Mouse (Mus musculus) kidney, postnatal 0 days (tissue): Measurements from ENCODE around the gene Zfp111. TPM values are rescaled to one million over a fixed set of nuclear protein-coding genes. Genes with fewer than 3 reads are reported as not detected.
A peak's percentile ranks its signal among the peaks of the same experiment; 100 is the strongest.

Experiments used
- ATAC-seq: fragments of 200-750 bp; cut with Nextera tagmentation; replicated peaks from 2 replicates; pipeline ENCODE4 v1.8.0; 2017; ENCODE audit warnings: low read depth, moderate number of reproducible peaks, moderate TSS enrichment, moderate library complexity; ENCODE audit not compliant: low FRiP score
- DNase-seq: peaks from one replicate; pipeline ENCODE4 v3.0.0-alpha.2; 2016; ENCODE audit warnings: low spot score
- H3K27ac ChIP-seq: fragments of 300-500 bp; sonication (generic); 2 replicates; pipeline ENCODE4 v1.5.1; 2014; ENCODE audit warnings: mild to moderate bottlenecking
- H3K27me3 ChIP-seq: fragments of 300-500 bp; sonication (generic); 2 replicates; pipeline ENCODE4 v1.6.1; 2014; ENCODE audit warnings: low read length, mixed read lengths; ENCODE audit not compliant: insufficient read depth
- H3K36me3 ChIP-seq: fragments of 300-500 bp; sonication (generic); 2 replicates; pipeline ENCODE4 v1.6.1; 2014; ENCODE audit warnings: low read length, mixed read lengths; ENCODE audit not compliant: insufficient read depth
- H3K4me1 ChIP-seq: fragments of 300-500 bp; sonication (generic); replicated peaks from 2 replicates; pipeline ENCODE4 v1.6.1; 2014; ENCODE audit warnings: antibody characterized with exemption, low read length, mixed read lengths; ENCODE audit not compliant: insufficient read depth
- H3K4me2 ChIP-seq: fragments of 300-500 bp; sonication (generic); 2 replicates; pipeline ENCODE4 v1.6.1; 2014; ENCODE audit warnings: mild to moderate bottlenecking, low read length, moderate library complexity, mixed read lengths
- H3K4me3 ChIP-seq: fragments of 300-500 bp; sonication (generic); replicated peaks from 2 replicates; pipeline ENCODE4 v1.5.1; 2014; ENCODE audit warnings: low read depth, low read length
- H3K9ac ChIP-seq: fragments of 300-500 bp; sonication (generic); 2 replicates; pipeline ENCODE4 v1.6.1; 2014; ENCODE audit warnings: low read depth, low read length
- H3K9me3 ChIP-seq: fragments of 300-500 bp; sonication (generic); replicated peaks from 2 replicates; pipeline ENCODE4 v1.6.1; 2016; ENCODE audit warnings: low read length, inconsistent platforms, mixed read lengths
- CTCF ChIP-seq: IDR thresholded peaks from 2 replicates; pipeline ENCODE4 v1.5.1; 2016; ENCODE audit warnings: antibody characterized with exemption, low read depth, mild to moderate bottlenecking, moderate library complexity
- WGBS: fragments of 180-500 bp; shearing (Covaris S2); extraction: QIAGEN DNeasy Blood & Tissue Kit; methylation state at CpG from one replicate; pipeline ENCODE4 v1.1.7; 2014; 5-methylcytosine and 5-hydroxymethylcytosine counted together
- polyA plus RNA-seq: library from polyadenylated mRNA; unstranded; fragments of >200 nt; fragmentation: Nextera tagmentation; extraction: Ambion mirVana; gene quantifications from 2 replicates; pipeline ENCODE4 v1.2.1, GENCODE M21; 2015

Gene Zfp111
- polyA plus RNA-seq, 1 experiment from 2014 or later: 6.3 TPM

DNA sequence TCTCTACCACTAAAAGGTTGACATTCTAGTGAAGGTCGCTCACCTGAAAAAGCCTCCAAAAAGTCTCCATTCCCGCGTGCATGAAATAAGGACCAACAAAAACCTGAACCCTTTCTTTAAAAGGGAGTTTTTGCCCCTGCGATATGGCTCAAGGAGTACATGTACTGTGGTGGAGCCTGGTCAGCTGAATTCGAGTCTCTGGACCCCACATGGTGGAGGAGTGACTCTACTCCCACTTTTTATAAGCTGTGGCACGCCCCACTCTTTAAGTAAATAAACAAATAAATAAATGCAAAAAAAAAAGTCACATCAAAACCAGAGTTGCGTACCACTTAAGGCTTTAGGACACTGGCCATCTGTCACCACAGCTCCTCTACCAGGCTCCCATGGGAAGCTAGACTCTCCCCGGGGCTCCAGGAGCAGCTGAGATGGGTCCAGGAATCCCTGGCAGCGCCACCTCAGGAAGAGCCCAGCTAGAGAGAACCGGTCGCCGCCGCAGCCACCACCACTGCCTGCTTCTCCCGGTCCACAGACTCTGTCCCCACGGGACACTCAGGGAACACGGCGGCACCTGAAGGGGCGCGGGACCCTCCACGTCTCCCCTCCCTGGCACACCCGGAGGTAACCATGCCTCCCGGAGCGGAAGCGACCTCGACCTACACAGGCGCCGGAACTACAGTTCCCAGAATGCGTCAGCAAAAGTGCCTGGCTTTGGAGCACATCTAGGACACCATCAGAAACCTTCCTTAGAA, 26.0 kb upstream of the Zfp111 start, which contains the start of gene Zfp109:
Gene Zfp109, minus strand, starts transcription at position 521 of the 752 bp plus-strand sequence.
- Histone ChIP-seq H3K4me2 (peak within 1 kb of the TSS; percentile 75), H3K9me3 (no peaks in the 10 kb centered on the region), H3K27me3 (no peaks in the 10 kb centered on the region), H3K4me1 (peaks cover 5% of the 10 kb centered on the region; the same call in 1 of the 2 replicates), H3K27ac (no peak within 1 kb of the TSS), H3K36me3 (0 out of 2 replicates have a peak, but pooled peaks cover 6% of the 10 kb centered on the region), H3K9ac (peak within 1 kb of the TSS; percentile 63), H3K4me3 (peak within 1 kb of the TSS; percentile 84)
- 4% methylated on average over 28 of the region's 28 CpGs for WGBS
- ATAC-seq (peak; percentile 81), DNase-seq (peak; percentile 65)
- TF ChIP-seq CTCF: no peak

DNA sequence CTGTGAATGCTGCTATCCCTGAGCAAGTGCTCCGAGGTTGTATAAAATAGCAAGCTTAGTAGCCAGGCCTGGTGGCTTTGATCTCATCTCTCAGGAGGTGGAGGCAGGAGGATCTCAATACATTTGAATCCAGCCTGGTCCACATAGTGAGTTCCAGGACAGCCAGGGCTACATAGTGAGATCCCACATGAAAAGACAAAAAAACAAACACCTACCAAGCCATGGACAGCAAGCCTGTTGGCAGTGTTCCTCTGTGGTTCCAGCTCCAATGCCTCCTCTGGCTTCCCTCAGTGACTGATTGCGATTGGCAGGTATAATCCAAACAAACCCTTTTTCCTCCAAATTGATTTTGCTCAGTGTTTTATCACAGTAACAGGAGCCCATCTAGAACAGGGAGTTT, 947 bp downstream of the Zfp111 start:
- DNase-seq (no peak), ATAC-seq (no peak)
- 77% methylated on average over 2 of the region's 2 CpGs for WGBS
- no peak for TF ChIP-seq CTCF
- 0 out of 2 replicates have a peak, but pooled peaks cover under 1% of the 10 kb centered on the region for H3K36me3 ChIP-seq
- no peak overlapping the region for H3K4me3 ChIP-seq
- no peak overlapping the region for H3K4me2 ChIP-seq
- no peaks in the 10 kb centered on the region for H3K27me3 ChIP-seq
- no peak overlapping the region for H3K9ac ChIP-seq
- 0 out of 2 replicates have a peak, but pooled peaks cover 3% of the 10 kb centered on the region for H3K4me1 ChIP-seq
- no peaks in the 10 kb centered on the region for H3K9me3 ChIP-seq
- H3K27ac ChIP-seq: no peak overlapping the region

DNA sequence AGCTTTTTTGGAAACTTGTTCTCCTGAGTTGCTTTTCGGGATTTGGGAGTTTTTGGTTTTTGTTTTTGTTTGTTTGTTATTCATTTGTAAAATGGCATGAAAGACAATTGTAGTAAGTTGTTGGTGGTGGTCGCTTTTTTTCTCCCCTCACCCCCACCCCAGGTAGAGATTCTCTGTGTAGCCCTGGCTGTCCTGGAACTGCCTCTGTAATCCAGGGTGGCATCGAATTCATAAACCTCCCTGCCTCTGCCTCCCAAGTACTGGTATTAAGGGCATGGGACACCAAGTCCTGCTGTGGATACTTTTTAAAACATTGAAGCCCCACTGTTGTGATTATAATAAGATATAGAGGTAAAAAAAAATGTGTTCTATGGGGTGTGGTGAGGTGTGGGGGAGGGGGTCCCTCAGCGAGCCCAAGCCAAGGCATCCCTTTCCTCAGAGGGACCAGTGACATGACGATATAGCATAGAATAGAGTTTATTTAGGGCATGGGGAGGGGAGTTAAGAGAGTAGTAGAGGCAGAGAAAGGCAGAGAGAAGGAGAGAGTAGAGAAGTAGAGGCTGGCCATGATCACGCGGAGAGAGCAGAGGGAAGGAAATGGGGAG, 2.9 kb downstream of the Zfp111 start:
- 51% methylated on average over 7 of the region's 7 CpGs for WGBS
- Histone ChIP-seq H3K27ac (no peak overlapping the region), H3K27me3 (no peaks in the 10 kb centered on the region), H3K4me3 (0 out of 2 replicates have a peak overlapping the region, but pooled peaks have one; percentile 64), H3K4me1 (0 out of 2 replicates have a peak, but pooled peaks cover 3% of the 10 kb centered on the region), H3K9ac (no peak overlapping the region), H3K4me2 (peak overlapping the region; percentile 69), H3K9me3 (no peaks in the 10 kb centered on the region), H3K36me3 (peaks cover 9% of the 10 kb centered on the region; the same call in 1 of the 2 replicates)
- DNase-seq (no peak), ATAC-seq (no peak)
- no peak for TF ChIP-seq CTCF

DNA sequence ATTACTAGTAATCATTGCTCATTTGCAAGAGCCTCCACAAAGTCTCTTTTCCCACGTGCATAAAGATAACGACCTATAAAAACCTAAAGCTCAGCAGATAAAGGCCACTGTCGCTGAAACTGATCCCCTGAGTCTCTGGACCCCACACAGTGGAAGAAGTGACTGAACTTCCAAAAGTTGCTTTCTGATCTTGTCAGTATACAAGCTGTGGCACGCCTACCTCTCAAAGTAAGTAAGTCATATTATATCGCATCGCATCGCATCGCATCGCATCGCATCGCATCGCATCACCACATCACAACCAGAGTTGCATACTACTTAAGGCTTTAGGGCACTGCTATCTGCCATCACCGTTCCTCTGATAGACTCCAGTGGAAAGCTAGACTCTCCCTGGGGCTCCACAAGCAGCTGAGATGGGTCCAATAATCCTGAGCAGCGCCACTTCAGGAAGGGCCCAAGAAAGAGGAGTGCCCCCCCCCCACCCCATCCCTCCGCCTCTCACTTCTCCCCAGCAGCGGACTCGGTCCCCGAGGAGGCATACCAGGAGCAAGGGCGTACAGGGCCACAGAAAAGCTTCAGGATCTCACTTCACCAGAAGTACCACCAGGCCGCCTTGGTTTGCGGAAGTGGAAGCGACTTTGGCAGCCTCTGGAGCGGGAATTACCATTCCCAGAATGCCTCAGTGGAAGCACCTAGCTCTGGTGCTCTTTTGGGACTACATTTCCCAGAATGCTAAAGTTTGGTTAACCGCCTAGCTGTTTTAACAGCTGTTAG, 3.6 kb downstream of the Zfp111 start:
- H3K9me3 ChIP-seq: no peaks in the 10 kb centered on the region
- DNase-seq (peak; percentile 94), ATAC-seq (peak; percentile 89)
- no peaks in the 10 kb centered on the region for H3K27me3 ChIP-seq
- peak overlapping the region; percentile 92 for H3K9ac ChIP-seq
- H3K4me1 ChIP-seq: 0 out of 2 replicates have a peak, but pooled peaks cover 3% of the 10 kb centered on the region
- 0 out of 2 replicates have a peak, but pooled peaks have one; percentile 12 for TF ChIP-seq CTCF
- peak overlapping the region; percentile 69 for H3K4me2 ChIP-seq
- 12% methylated on average over 24 of the region's 24 CpGs for WGBS
- peak overlapping the region; percentile 82 for H3K27ac ChIP-seq
- H3K4me3 ChIP-seq: peak overlapping the region; percentile 64
- peaks cover 12% of the 10 kb centered on the region; the same call in 1 of the 2 replicates for H3K36me3 ChIP-seq

DNA sequence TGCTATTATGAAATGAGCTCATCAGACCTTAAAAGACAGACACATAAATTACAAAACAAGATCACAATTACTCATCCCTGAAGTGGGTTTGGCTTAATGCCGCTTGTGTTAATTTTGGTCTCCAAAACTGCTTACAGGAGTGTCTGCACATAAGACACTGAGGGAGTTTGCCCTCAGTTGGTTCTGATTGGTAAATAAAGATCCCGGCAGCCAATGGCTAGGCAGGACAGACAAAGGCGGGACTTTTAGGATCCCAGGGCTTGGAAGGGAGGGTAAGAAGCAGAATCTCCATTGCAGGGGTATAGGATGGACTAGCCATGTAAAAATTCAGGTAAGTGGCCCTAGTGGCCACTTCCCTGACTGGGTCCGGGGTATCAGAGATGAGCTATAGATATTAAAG, 14.3 kb downstream of the Zfp111 start:
- no peak for DNase-seq
- H3K36me3 ChIP-seq: peaks cover 34% of the 10 kb centered on the region

DNA sequence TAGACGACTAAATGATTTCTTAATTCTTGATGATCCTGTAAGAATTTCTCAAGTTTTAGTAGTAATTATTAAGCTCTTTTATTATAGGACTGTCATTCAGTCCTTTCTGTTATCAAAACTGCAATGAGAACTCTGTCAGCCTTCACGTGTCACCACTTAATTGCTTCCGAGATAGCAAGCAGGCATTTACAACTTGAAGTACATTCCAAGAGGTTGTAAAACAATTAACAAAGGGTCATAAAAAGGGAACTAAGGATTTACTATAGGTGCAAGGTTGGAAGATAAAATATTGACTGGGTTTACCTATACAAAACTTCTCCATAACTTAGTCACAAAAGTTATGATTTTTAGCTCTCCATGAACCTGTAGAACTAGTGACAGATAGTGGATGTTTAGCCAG, 18.1 kb downstream of the Zfp111 start:
- 53% methylated on average over 3 of the region's 3 CpGs for WGBS
- no peak overlapping the region for H3K9ac ChIP-seq
- H3K4me2 ChIP-seq: no peak overlapping the region
- no peaks in the 10 kb centered on the region for H3K4me1 ChIP-seq
- no peaks in the 10 kb centered on the region for H3K9me3 ChIP-seq
- ATAC-seq: no peak
- H3K36me3 ChIP-seq: peaks cover 9% of the 10 kb centered on the region
- DNase-seq: no peak
- H3K4me3 ChIP-seq: no peak overlapping the region
- no peaks in the 10 kb centered on the region for H3K27me3 ChIP-seq
- no peak overlapping the region for H3K27ac ChIP-seq
- TF ChIP-seq CTCF: no peak

More for the DNA sequence above, 14.3 kb downstream of the Zfp111 start:
- no peak overlapping the region for H3K4me3 ChIP-seq
- H3K27ac ChIP-seq: no peak overlapping the region
- TF ChIP-seq CTCF: no peak
- H3K9me3 ChIP-seq: no peaks in the 10 kb centered on the region
- H3K4me2 ChIP-seq: no peak overlapping the region
- no peak overlapping the region for H3K9ac ChIP-seq
- no peak for ATAC-seq
- H3K4me1 ChIP-seq: no peaks in the 10 kb centered on the region
- H3K27me3 ChIP-seq: no peaks in the 10 kb centered on the region
- WGBS: 96% methylated on average over 4 of the region's 4 CpGs
